10 mouse cellular contexts compared by ENCODE assay signal in genomic region chr4:45507476-45507875, GRCm38 (mm10). TPM values are rescaled to one million over a fixed set of nuclear protein-coding genes. Genes with fewer than 3 reads are reported as not detected.
DNase-seq lines count a peak whose midpoint lies in the region; ATAC-seq and TF ChIP-seq lines count a peak whose summit lies in the region.
"Had no signal": no experiment of that assay in that cellular context is flagged by ENCODE, and none has a peak within 500 bp of the region (broad histone marks: within the 10 kb centered on the region; RNA-seq: fewer than 3 reads in every experiment).

No protein-coding gene starts in this region.

- peaks cover 96% of the 10 kb centered on the region for H3K4me1 ChIP-seq in heart, embryonic 13.5 days
- peaks cover 58% of the 10 kb centered on the region for H3K4me1 ChIP-seq in kidney, postnatal 0 days (replicated peaks; ENCODE audit: insufficient read depth, low read length)
- peaks cover 94% of the 10 kb centered on the region for H3K4me1 ChIP-seq in E14TG2a.4 (replicated peaks; ENCODE audit: low read depth, low read length)
- peaks cover 57% of the 10 kb centered on the region for H3K4me1 ChIP-seq in intestine, embryonic 16.5 days (ENCODE audit: control insufficient read depth, insufficient read depth, low read length)

- no peaks in the 10 kb centered on the region for H3K9me3 ChIP-seq in heart, embryonic 13.5 days
- H3K9me3 ChIP-seq in kidney, postnatal 0 days (replicated peaks; ENCODE audit: low read length) = no peaks in the 10 kb centered on the region
- no peaks in the 10 kb centered on the region for H3K9me3 ChIP-seq in E14TG2a.4 (ENCODE audit: low read length)
- H3K9me3 ChIP-seq in intestine, embryonic 16.5 days (ENCODE audit: control insufficient read depth, low read length) = no peaks in the 10 kb centered on the region

- no peak for DNase-seq in heart, adult 18-20 months
- DNase-seq in kidney, postnatal 0 days (ENCODE audit: low spot score) = no peak
- DNase-seq in kidney, adult 8-10 months = no peak
- DNase-seq in T-cell, adult 2 months (ENCODE audit: low spot score) = no peak
- DNase-seq in right cerebral cortex, adult 18-20 months = no peak
- DNase-seq: cerebellum, postnatal 10 days; thymus, adult 18-20 months had no signal

- no peak overlapping the region for H3K4me3 ChIP-seq in heart, embryonic 13.5 days
- no peak overlapping the region for H3K4me3 ChIP-seq in kidney, postnatal 0 days (replicated peaks; ENCODE audit: low read depth, low read length)
- H3K4me3 ChIP-seq in E14TG2a.4 (replicated peaks; ENCODE audit: low read length) = peak overlapping the region; percentile 13; the same call in 1 of the 2 replicates
- H3K4me3 ChIP-seq in intestine, embryonic 16.5 days (ENCODE audit: low read length) = no peak overlapping the region

- no peaks in the 10 kb centered on the region for H3K27me3 ChIP-seq in heart, embryonic 13.5 days (replicated peaks)
- no peaks in the 10 kb centered on the region for H3K27me3 ChIP-seq in kidney, postnatal 0 days (ENCODE audit: insufficient read depth, low read length)
- no peaks in the 10 kb centered on the region for H3K27me3 ChIP-seq in E14TG2a.4 (ENCODE audit: insufficient read depth, low read length)
- no peaks in the 10 kb centered on the region for H3K27me3 ChIP-seq in intestine, embryonic 16.5 days (replicated peaks; ENCODE audit: control insufficient read depth, insufficient read depth, low read length)

- H3K4me2 ChIP-seq in heart, embryonic 13.5 days = peak overlapping the region; percentile 56
- H3K4me2 ChIP-seq in kidney, postnatal 0 days (ENCODE audit: low read length) = no peak overlapping the region
- no peak overlapping the region for H3K4me2 ChIP-seq in intestine, embryonic 16.5 days (ENCODE audit: low read depth, low read length)

- peak overlapping the region; percentile 97 for H3K27ac ChIP-seq in heart, embryonic 13.5 days (replicated peaks)
- peak overlapping the region; percentile 73 for H3K27ac ChIP-seq in kidney, postnatal 0 days
- H3K27ac ChIP-seq in intestine, embryonic 16.5 days (ENCODE audit: low read length) = no peak overlapping the region

- 43% methylated on average over 1 of the region's 1 CpGs for WGBS in heart, embryonic 13.5 days
- WGBS in kidney, postnatal 0 days = 53% methylated on average over 1 of the region's 1 CpGs
- 100% methylated on average over 1 of the region's 1 CpGs for WGBS in intestine, embryonic 16.5 days

- H3K9ac ChIP-seq in heart, embryonic 13.5 days = peak overlapping the region; percentile 75
- H3K9ac ChIP-seq in kidney, postnatal 0 days (ENCODE audit: low read depth, low read length) = no peak overlapping the region
- H3K9ac ChIP-seq in intestine, embryonic 16.5 days (ENCODE audit: low read depth, low read length) = peak overlapping the region; percentile 34; the same call in 1 of the 2 replicates

- no peaks in the 10 kb centered on the region for H3K36me3 ChIP-seq in heart, embryonic 13.5 days
- H3K36me3 ChIP-seq in kidney, postnatal 0 days (ENCODE audit: insufficient read depth, low read length) = no peaks in the 10 kb centered on the region
- H3K36me3 ChIP-seq in E14TG2a.4 (ENCODE audit: insufficient read depth, low read length) = peaks cover 13% of the 10 kb centered on the region; the same call in 1 of the 2 replicates
- H3K36me3 ChIP-seq in intestine, embryonic 16.5 days (ENCODE audit: control insufficient read depth, insufficient read depth, low read length) = no peaks in the 10 kb centered on the region

- no peak for TF ChIP-seq CTCF in kidney, postnatal 0 days (IDR thresholded peaks at IDR 0.05; ENCODE audit: low read depth)
- TF ChIP-seq CTCF in E14TG2a.4 (conservative IDR thresholded peaks at IDR 0.05; ENCODE audit: low read length) = no peak

- peak; percentile 12; the same call in 1 of the 2 replicates for ATAC-seq in heart, embryonic 13.5 days (ENCODE audit: extremely low read depth, insufficient number of reproducible peaks, low FRiP score, low TSS enrichment)
- no peak for ATAC-seq in kidney, postnatal 0 days (replicated peaks; ENCODE audit: low FRiP score, low read depth)
- ATAC-seq in intestine, embryonic 16.5 days = no peak

RNA-seq across cellular contexts. Expression of gene Shb, which starts 24.8 kb away (rescaled TPM):
- polyA plus RNA-seq in heart, embryonic 13.5 days (2015; fragmentation: Nextera tagmentation; extraction: Ambion mirVana) = 8.6 and 8.8 TPM in 2 replicates
- total RNA-seq in heart, adult 18-20 months (2021) = 10 to 100 TPM; 32.5 to 45.3 TPM
- 5.4 and 6.6 TPM in 2 replicates for polyA plus RNA-seq in kidney, postnatal 0 days (2015; fragmentation: Nextera tagmentation; extraction: Ambion mirVana)
- 1.5 and 2.7 TPM in 2 replicates for polyA plus RNA-seq in intestine, embryonic 16.5 days (2015; fragmentation: Nextera tagmentation; extraction: Ambion mirVana)
